Mouse (Mus musculus): ENCODE measurements at regions not wholly inside any gene's neighbourhood (a gene's known extent, or its start where the extent isn't known, plus 50 kb on each side); places are given as distances from the start of the nearest gene placed in this dataset.

DNA sequence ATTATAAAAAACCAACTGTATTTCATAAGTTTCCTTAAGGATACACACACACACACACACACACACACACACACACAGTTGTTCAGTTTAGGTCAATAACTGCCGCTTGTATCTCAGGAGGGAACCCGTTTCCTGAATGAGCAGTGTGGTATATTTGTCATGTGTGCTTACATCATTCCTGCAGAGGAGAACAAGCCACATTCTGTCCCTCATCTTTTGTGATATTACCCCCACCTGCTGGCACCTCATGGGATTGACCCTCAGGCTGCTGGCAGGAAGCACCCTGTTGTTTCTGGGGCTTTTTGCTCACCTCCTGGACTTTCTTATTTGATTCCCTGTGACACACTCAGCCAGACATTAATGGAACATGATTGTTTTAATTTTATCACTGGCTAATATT is 66.4 kb upstream of the Htr1a start:
- DNase-seq, result peak; percentile 72

DNA sequence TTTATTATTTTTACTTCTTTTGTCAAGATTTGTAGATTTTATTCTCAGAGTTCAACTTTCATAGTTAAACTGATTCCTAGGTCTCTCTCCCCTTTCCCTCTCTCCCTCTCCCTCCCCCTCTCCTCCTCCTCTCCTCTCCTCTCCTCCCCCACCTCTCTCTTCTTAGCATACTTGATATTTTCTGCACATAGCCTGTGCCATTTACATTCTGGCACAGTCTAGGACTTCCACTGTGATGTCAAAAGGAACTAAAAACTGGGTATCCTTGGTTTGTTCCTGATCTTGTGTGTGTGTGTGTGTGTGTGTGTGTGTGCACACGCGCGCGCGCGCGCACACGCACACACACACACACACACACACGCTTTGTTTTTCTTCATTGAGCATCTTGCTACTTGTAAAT is 64.9 kb upstream of the Htr1a start:
- no peak for DNase-seq

DNA sequence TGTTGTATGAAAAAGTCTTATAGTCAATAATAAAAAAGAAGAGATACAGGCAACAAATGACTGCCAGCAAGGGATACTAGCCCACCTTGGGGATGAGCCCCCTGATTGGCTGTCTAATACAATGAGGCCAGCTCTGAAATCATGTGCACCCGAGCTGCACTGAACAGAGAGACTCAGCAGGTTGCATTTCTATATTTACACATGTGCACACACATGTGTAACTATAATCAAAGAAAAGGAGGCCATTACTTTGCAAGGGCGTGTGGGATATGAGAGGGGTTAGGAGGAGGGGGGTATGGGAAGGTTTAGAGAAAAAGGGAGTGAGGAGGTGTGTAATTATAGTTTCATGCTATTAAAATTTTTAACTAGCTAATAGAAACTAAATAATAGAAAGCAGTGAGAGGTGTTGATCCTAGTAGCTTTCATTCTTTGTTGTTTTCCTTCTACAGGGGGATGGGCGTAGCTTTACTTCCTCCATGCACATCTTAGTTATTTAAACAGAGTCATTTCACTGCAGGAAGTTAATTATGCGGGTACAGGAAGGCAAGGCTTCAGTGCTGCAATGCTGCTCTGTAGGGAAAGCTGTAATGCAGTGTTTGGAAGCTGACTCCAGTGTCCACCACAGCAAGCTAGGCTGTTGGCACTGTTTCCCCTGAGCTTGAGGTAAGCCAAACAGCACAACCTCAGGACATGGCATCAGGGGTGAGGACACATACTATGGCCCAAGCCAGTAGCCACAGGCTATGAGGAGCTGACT is 56.2 kb upstream of the Htr1a start:
- no peak for DNase-seq
